Mouse (Mus musculus) lung, adult 2 months (tissue): Measurements from ENCODE around the gene Plcz1. TPM values are rescaled to one million over a fixed set of nuclear protein-coding genes. Genes with fewer than 3 reads are reported as not detected.

ENCODE experiments used
- DNase-seq: peaks from one replicate; pipeline ENCODE4 v3.0.0; 2022
- H3K4me1 ChIP-seq: fragments of 200-500 bp; 2 replicates; pipeline ENCODE4 v1.6.1; 2011; ENCODE audit warnings: low read length; ENCODE audit not compliant: control insufficient read depth, insufficient read depth
- H3K4me3 ChIP-seq: fragments of 200-500 bp; replicated peaks from 2 replicates; pipeline ENCODE3; 2011; ENCODE audit warnings: low read depth, mild to moderate bottlenecking, control low read depth, low read length; ENCODE audit errors: extremely low read depth
- CTCF ChIP-seq: fragments of 200-500 bp; IDR thresholded peaks from 2 replicates; pipeline ENCODE4 v1.5.1; 2011; ENCODE audit warnings: mild to moderate bottlenecking, low read length, control low read depth; ENCODE audit not compliant: insufficient read depth
- POLR2A ChIP-seq: fragments of 200-500 bp; IDR thresholded peaks from 2 replicates; pipeline ENCODE4 v1.6.1; 2011; ENCODE audit warnings: low read depth, mild to moderate bottlenecking, control low read depth, low read length, borderline replicate concordance; ENCODE audit errors: extremely low read depth
- WGBS: fragments of 180-500 bp; shearing (Covaris S2); methylation state at CpG from one replicate; pipeline ENCODE4 v1.1.7; 2018; 5-methylcytosine and 5-hydroxymethylcytosine counted together
- polyA plus RNA-seq: library from polyadenylated mRNA; depleted of rRNA; stranded (reverse); fragments of >200 nt; gene quantifications from 2 replicates; pipeline ENCODE4 v1.2.3, GENCODE M21; 2012; rRNA removed

The Plcz1 gene
- polyA plus RNA-seq, 1 experiment = not detected

GRCm38 (mm10) chr6:139963775-139964174 is 77.5 kb downstream of the Plcz1 start:
- 59% methylated on average over 3 of the region's 3 CpGs for WGBS
- no peak overlapping the region for H3K4me3 ChIP-seq
- TF ChIP-seq CTCF (no peak), POLR2A (no peak)
- H3K4me1 ChIP-seq = no peaks in the 10 kb centered on the region
- DNase-seq = no peak

DNA sequence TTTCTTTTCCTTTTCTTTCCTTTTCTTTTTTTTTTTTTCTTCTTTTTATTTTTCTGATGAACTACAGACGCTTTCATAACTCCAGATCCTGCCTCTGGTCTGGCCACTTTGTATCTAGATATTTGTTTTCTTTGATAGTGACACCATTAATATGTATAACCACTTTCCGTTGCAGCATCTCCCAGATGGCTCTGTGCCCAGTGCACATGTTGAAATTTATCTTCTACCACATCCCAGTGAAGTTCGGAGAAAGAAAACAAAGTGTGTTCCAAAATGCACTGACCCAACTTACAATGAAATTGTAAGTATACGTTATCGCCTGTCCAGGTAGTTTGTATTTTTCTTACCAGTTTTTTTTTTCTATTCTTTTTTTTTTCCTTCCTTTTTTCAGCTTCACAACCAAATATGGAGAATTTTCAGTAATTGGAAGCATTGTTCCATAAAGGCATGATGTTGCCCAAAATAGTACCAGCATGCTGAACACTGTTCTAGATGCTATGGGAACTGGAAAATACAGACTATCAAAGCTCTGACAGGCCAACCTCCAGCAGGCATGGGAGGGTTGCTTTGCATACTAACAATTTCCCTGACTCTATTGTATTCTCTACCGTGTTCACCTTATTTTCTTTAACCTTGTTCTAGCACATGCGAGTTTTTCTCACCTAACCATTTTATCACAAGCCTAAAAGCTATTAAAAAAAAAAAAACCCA is 83.6 kb downstream of the Plcz1 start:
- Histone ChIP-seq H3K4me1 (no peaks in the 10 kb centered on the region), H3K4me3 (no peak overlapping the region)
- DNase-seq = no peak
- WGBS = 51% methylated on average over 7 of the region's 7 CpGs
- no peak for TF ChIP-seq CTCF
- TF ChIP-seq POLR2A = no peak

DNA sequence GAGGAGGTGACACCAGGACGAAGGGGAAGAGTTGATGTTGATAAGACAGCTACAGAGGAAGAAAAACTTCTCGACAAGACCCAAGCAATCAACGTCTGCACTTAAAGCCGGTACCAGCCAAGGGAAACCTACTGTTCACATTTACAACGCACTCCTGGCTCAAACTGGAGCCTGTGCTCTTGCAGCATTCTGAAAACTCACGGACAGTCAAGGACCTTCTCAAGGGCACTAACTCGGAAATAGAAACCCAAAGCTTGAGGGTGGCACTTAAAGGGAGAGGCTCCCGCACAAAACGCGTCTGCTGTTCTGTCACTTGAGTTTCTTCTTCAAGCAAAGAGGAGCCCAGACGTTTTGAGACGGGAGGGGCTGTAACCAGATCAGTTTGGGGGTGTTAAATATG is 87.7 kb downstream of the Plcz1 start:
- 56% methylated on average over 12 of the region's 12 CpGs for WGBS
- Histone ChIP-seq H3K4me1 (no peaks in the 10 kb centered on the region), H3K4me3 (no peak overlapping the region)
- DNase-seq = no peak
- TF ChIP-seq CTCF = no peak
- TF ChIP-seq POLR2A = no peak

DNA sequence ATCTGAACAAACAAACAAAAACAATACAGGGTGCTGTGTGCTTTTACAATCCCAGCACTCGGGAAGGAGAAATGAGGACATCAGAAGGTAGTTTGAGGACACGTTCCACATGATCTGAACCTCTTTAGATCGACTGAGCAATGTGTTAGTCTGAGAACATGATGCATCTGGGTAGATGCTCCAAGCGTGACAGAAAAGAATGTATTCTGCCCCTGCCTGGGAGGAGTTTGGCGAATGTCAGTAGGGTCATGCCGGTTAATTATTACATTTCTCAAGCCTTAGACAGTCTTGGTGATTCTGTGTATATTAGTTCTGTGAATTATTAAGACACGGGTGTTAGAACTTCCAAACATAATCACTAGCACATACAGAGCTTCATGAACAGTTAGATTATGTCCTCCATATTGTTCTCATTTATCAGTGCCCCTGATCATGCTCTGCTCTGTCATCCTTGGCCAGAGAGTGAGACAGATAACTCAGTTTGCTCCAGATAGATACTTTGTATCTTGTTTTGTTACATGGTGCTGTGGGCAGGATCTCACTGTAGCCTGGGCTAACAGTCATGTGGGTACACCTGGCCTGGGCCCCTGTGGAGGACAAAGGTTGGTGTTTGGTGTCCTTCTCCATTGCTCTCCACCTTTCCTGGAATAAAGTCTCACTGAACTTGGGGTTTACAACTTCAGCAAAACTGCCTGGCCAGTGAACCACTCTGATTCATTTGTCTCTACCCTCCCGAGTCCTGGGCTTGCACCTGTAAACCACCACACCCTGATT is 94.0 kb downstream of the Plcz1 start:
- WGBS = 66% methylated on average over 8 of the region's 8 CpGs
- DNase-seq = no peak
- Histone ChIP-seq H3K4me3 (no peak overlapping the region), H3K4me1 (no peaks in the 10 kb centered on the region)
- no peak for TF ChIP-seq CTCF
- TF ChIP-seq POLR2A = no peak

Other genes starting within 250 kb of the Plcz1 start
- gene Capza3, start 205 bp downstream of the Plcz1 start, polyA plus RNA-seq = not detected in 2 replicates